Mouse (Mus musculus) monocyte, adult 5-6 weeks (primary cell): ENCODE measurements around the gene Ptprs. TPM values are rescaled to one million over a fixed set of nuclear protein-coding genes. Genes with fewer than 3 reads are reported as not detected.
"Not testable (repeated sequence)": the region's sequence is repeated elsewhere in the genome, so short reads cannot be mapped to it uniquely, and the experiment has no call there.

Source experiments
- ATAC-seq: fragments of 153-309, 156-312 bp; replicated peaks from 2 replicates; pipeline ENCODE4 v1.8.0; 2017; ENCODE audit warnings: mild to moderate bottlenecking; ENCODE audit not compliant: low TSS enrichment, insufficient number of reproducible peaks, severe bottlenecking, poor library complexity, low FRiP score
- total RNA-seq: library from RNA; stranded (forward); fragments of 200-1000, 200-491, 200-594 nt; gene quantifications from 3 replicates; pipeline ENCODE4 v1.2.3, GENCODE M21; 2017

The Ptprs gene
- 15.5 to 40.8 TPM (median 16.3 TPM) in 3 replicates for total RNA-seq

DNA sequence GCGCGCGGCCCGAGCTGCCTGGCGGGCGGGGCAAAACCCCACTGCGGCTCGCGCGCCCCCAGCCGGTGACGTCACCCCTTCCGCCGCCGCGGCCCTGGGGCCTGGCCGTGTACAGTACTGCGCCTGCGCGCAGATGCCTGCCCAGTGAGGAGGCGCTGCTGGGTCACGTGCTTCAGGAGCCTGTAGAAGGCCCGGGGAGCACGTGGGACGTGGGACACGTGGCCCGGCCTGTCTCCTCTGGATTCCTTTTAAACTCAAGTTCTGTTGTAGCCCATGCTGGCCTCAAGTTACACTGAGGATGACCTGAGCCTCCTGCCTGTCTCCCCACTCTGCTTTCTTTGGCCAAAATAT lies at the start of gene Ptprs:
Ptprs (minus strand) TSS at position 82 of the 351 bp plus-strand sequence.
- ATAC-seq: peak; percentile 57

DNA sequence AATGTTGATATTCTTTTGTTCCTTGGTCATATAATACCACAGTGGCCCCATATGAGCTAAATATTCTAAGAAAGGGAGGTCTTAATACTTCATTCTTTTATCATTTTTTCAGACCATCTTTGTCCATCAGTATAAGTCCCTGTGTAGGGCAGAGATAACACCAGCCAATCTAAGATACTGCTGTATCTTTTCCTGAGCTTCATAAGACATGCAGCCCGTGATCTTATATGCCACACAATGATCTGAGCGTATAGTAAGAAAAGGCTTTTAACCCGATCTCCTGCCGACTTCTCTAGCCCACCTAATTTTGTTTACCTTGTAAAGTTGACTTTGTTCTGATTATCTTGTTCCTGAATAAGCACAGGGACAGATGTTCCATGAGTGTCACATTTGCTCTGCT lies 48.7 kb upstream of the Ptprs start:
- no peak for ATAC-seq

DNA sequence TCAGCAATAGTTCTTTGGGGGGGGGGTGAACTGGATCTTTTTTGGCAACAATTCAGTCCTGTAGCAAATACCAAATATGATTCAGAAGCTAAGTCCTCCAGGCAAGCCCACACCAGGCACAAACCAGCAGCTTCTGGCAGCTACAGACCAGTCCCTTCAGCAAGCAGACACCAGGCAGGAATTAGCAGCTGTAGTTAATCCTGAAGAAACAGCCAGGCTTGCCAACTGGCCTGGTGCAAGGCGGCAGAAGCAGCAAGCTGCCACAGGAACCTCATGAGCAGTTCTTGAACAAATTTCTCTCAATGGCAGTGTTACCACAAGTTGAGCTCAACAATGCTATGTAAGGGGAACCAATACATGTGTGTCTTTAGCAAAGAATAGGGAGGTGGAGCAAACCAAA lies 46.5 kb upstream of the Ptprs start:
- no peak for ATAC-seq

GRCm38 (mm10) chr17:56515690-56516410 lies 39.6 kb upstream of the Ptprs start:
- ATAC-seq: no peak

- ATAC-seq: no peak
These were observed 38.6 kb upstream of the Ptprs start for GRCm38 (mm10) chr17:56514916-56515315.

DNA sequence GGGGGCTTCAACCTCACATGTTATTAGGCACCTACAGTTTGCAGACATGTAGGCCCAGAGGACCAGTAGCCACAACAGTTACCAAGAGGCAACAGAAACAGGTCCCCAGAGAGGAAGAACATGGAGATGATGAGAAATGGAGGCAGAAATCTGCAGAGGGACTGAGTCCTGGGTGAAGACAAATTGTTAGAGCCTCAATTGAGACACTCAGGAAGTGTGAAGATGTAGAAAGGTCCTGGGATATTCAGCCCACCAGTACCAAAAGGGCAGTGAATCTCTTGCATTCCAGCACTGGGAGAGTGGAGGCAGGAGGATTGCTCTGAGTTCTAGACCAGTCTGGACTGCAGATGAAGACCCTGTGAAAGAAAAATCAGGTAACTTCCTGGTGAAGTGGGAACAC lies 38.0 kb upstream of the Ptprs start:
- no peak for ATAC-seq

- ATAC-seq: no peak
These were observed 36.0 kb upstream of the Ptprs start, which contains the start of gene Znrf4 for GRCm38 (mm10) chr17:56512310-56512709. TSS of gene Znrf4 (minus strand) at chr17:56512431.

DNA sequence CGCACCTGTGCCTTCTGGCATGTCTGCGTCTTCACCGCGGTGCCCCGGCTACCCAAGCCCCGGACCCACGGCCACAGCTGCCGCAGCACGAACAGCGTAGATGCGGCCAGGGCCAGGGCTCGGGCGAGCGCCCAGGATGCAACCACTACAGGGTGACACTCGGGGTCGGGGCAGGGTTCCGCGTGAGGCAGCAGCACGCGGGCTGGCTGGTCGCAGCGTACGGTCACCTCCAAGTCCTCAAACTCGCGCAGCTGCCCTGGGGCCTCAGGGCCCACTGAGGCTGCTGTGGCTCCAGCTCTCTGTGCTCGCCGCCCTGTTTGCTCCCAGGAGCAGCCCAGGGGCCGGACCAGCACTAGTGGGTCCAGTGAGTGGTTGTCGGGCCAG lies 35.4 kb upstream of the Ptprs start:
- ATAC-seq: no peak

DNA sequence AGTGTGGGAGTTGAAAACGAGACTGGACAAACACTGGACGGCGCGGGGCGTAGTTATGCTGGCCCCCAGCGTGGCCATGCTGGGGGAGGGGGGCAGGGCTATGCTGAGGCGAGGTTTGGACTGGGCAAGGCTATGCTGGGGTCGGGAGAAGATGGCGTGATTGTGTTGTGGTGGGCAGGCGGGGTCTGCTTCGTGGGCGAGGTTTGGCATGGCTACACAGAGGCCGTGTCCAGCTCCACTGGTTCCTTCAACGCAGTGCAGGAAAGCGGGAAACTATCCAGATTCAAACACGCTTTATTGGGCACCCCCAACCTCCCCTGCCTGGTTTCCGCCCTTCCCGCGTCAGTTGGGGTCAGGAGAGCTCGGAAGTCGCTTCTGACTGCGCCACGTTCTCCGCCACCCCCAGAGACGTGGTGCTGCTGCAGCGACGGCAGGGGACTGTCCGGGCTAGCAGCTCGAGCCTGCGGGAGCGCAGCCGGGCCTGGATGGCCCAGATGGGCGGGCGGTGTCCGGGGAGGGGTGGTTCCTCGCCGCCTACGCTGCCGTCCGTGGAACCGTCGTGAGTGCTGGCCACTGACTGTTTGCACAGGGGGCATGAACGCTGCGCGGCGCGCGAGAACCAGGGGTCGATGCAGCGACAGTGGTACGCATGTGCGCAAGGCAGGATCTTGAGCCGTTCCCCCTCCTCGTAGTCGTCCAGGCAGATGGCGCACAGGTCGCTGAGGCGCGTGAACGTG lies 34.9 kb upstream of the Ptprs start:
- no peak for ATAC-seq

GRCm38 (mm10) chr17:56510473-56510969 lies 34.2 kb upstream of the Ptprs start:
- no peak for ATAC-seq

- no peak for ATAC-seq
These were observed 33.6 kb upstream of the Ptprs start for GRCm38 (mm10) chr17:56509707-56510472.

DNA sequence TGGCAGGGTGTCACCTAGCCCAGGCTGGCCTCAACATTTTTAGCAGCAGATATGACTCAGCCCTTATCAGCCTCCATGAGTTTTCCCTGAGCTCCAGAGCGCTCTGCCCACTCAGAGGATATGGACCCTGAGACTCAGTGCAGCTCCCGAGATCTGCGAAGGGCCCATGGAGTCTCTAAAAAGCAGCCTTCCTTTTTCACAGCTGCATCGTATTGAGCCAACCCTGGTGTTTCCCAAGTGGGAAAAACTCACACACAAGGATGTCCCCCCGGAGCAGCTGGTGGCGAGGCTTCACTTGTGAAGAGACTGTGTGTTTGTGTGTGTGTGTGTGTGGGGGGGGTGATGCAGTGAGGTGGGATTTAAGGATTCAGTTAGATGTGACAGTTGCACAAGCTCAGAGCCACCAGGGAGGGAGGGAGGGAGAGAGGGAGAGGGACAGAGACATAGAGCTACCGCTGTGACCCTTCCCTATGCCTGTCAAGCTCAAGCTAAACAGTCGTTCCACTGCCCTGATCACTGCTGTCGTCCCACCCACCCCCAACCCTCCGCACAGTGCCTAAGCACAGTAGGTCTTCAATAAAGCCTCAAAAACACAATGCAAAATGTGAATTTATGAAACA lies 32.8 kb upstream of the Ptprs start:
- no peak for ATAC-seq

GRCm38 (mm10) chr17:56507161-56508068 lies 31.1 kb upstream of the Ptprs start:
- peak; percentile 97 for ATAC-seq

GRCm38 (mm10) chr17:56506417-56507065 lies 30.3 kb upstream of the Ptprs start:
- ATAC-seq: no peak

- no peak for ATAC-seq
These were observed 29.1 kb upstream of the Ptprs start for GRCm38 (mm10) chr17:56505401-56505800.

- ATAC-seq: no peak
These were observed 26.2 kb upstream of the Ptprs start for GRCm38 (mm10) chr17:56502526-56502925.

GRCm38 (mm10) chr17:56501635-56502400 lies 25.5 kb upstream of the Ptprs start:
- not testable (repeated sequence) for ATAC-seq
